Mouse (Mus musculus) thymus, adult 2 months (tissue): ENCODE data around the gene Ankrd54. TPM values are rescaled to one million over a fixed set of nuclear protein-coding genes. Genes with fewer than 3 reads are reported as not detected.

ENCODE experiments used
- DNase-seq: peaks from one replicate; pipeline ENCODE4 v3.0.0; 2021
- H3K27ac ChIP-seq: fragments of 200-500 bp; 2 replicates; pipeline ENCODE4 v1.5.1; 2012; ENCODE audit warnings: low read length, control low read depth; ENCODE audit not compliant: control insufficient read depth, insufficient read depth
- H3K27me3 ChIP-seq: fragments of 200-500 bp; 2 replicates; pipeline ENCODE4 v1.6.1; 2012; ENCODE audit warnings: mild to moderate bottlenecking, low read length, moderate library complexity, mixed read lengths; ENCODE audit not compliant: control insufficient read depth, insufficient read depth
- H3K36me3 ChIP-seq: fragments of 200-500 bp; 2 replicates; pipeline ENCODE4 v1.6.1; 2012; ENCODE audit warnings: mild to moderate bottlenecking, low read length, moderate library complexity; ENCODE audit not compliant: control insufficient read depth, insufficient read depth
- H3K4me1 ChIP-seq: fragments of 200-500 bp; replicated peaks from 2 replicates; pipeline ENCODE4 v1.6.1; 2012; ENCODE audit warnings: low read length; ENCODE audit not compliant: control insufficient read depth, insufficient read depth
- H3K4me3 ChIP-seq: fragments of 200-500 bp; 2 replicates; pipeline ENCODE4 v1.5.1; 2012; ENCODE audit warnings: mild to moderate bottlenecking, low read length, control low read depth, moderate library complexity; ENCODE audit not compliant: control insufficient read depth, insufficient read depth
- CTCF ChIP-seq: fragments of 200-500 bp; IDR thresholded peaks from 2 replicates; pipeline ENCODE4 v1.5.1; 2012; ENCODE audit warnings: mild to moderate bottlenecking, control low read depth, low read length, moderate library complexity, borderline replicate concordance; ENCODE audit not compliant: control insufficient read depth, poor library complexity, insufficient read depth; ENCODE audit errors: extremely low read depth
- POLR2A ChIP-seq: fragments of 200-500 bp; IDR thresholded peaks from 2 replicates; pipeline ENCODE4 v1.6.1; 2012; ENCODE audit warnings: mild to moderate bottlenecking, low read length, control low read depth, moderate library complexity; ENCODE audit not compliant: control insufficient read depth, poor library complexity, insufficient read depth; ENCODE audit errors: extremely low read depth
- WGBS: fragments of 180-500 bp; shearing (Covaris S2); methylation state at CpG from one replicate; pipeline ENCODE4 v1.1.7; 2018; 5-methylcytosine and 5-hydroxymethylcytosine counted together
- polyA plus RNA-seq: library from polyadenylated mRNA; depleted of rRNA; stranded (reverse); fragments of >200 nt; gene quantifications from 2 replicates; pipeline ENCODE4 v1.2.3, GENCODE M21; 2012

The Ankrd54 gene
- polyA plus RNA-seq, 1 experiment, result 171 TPM

DNA sequence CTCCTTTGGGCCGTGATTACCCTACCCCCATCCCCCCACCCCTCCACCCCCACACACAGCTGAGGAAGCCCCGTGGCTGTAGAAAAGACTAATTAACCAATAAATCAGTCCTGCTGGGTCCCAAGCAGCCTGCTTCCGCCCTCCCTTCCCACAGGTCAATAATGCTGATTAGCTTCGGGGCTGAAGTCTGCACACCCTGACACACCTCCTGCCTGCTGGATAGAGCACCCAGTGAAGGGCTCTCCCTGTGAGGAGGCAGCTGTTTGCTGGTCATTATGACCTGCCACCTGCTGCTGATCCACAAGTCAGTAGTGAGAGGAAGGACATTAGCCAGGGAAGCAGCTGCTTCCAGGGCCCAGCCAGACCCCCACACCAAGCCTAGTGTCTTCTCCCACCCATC, 17.9 kb downstream of the Ankrd54 start:
- Histone ChIP-seq H3K27me3 (peaks cover 12% of the 10 kb centered on the region), H3K4me3 (no peak overlapping the region), H3K4me1 (peaks cover 15% of the 10 kb centered on the region), H3K36me3 (no peaks in the 10 kb centered on the region), H3K27ac (no peak overlapping the region)
- TF ChIP-seq CTCF (no peak), POLR2A (no peak)
- no peak for DNase-seq
- 66% methylated on average over 4 of the region's 4 CpGs for WGBS

DNA sequence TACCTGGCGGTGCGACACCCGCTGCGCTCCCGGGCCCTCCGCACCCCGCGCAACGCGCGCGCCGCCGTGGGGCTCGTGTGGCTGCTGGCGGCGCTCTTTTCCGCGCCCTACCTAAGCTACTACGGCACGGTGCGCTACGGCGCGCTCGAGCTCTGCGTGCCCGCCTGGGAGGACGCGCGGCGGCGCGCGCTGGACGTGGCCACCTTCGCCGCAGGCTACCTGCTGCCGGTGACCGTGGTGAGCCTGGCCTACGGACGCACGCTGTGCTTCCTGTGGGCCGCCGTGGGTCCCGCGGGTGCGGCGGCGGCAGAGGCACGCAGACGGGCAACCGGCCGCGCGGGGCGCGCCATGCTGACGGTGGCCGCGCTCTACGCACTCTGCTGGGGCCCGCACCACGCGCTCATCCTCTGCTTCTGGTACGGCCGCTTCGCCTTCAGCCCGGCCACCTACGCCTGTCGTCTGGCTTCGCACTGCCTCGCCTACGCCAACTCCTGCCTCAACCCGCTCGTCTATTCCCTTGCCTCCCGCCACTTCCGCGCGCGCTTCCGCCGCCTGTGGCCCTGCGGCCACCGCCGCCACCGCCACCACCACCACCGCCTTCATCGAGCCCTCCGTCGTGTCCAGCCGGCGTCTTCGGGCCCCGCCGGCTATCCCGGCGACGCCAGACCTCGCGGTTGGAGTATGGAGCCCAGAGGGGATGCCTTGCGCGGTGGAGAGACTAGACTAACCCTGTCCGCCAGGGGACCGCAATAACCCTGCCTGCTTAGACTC, 19.8 kb downstream of the Ankrd54 start:
- peak overlapping the region; percentile 31 for H3K4me3 ChIP-seq
- DNase-seq, result no peak
- TF ChIP-seq CTCF (no peak), POLR2A (no peak)
- no peak overlapping the region for H3K27ac ChIP-seq
- H3K27me3 ChIP-seq, result peaks cover 12% of the 10 kb centered on the region
- no peaks in the 10 kb centered on the region for H3K36me3 ChIP-seq
- H3K4me1 ChIP-seq, result peaks cover 18% of the 10 kb centered on the region
- 2% methylated on average over 105 of the region's 105 CpGs for WGBS

DNA sequence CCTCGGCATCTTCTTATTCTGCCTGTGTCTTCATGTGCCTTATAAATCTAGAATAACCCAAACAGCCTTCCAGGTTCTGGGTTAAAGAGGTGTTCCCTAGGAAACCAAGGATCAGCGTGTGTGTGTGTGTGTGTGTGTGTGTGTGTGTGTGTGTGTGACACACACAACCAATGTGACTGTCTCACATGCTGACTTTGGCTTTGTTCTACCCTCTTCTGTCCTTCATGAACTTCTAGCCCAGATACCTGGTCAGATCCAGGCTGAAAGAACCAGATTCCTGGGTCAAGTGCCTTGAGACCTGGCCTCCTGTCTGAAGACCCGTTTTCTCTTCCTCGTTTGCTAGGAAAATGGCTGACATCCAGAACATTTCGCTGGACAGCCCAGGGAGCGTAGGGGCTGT, 21.1 kb downstream of the Ankrd54 start, which contains the start of gene Galr3:
Gene Galr3, plus strand, starts transcription at position 301 of the 400 bp plus-strand sequence.
- Histone ChIP-seq H3K4me3 (peak within 1 kb of the TSS; percentile 31), H3K36me3 (no peaks in the 10 kb centered on the region), H3K27me3 (peaks cover 12% of the 10 kb centered on the region), H3K4me1 (peaks cover 19% of the 10 kb centered on the region), H3K27ac (no peak within 1 kb of the TSS)
- no peak for DNase-seq
- TF ChIP-seq CTCF (no peak), POLR2A (no peak)
- WGBS, result 65% methylated on average over 6 of the region's 6 CpGs

DNA sequence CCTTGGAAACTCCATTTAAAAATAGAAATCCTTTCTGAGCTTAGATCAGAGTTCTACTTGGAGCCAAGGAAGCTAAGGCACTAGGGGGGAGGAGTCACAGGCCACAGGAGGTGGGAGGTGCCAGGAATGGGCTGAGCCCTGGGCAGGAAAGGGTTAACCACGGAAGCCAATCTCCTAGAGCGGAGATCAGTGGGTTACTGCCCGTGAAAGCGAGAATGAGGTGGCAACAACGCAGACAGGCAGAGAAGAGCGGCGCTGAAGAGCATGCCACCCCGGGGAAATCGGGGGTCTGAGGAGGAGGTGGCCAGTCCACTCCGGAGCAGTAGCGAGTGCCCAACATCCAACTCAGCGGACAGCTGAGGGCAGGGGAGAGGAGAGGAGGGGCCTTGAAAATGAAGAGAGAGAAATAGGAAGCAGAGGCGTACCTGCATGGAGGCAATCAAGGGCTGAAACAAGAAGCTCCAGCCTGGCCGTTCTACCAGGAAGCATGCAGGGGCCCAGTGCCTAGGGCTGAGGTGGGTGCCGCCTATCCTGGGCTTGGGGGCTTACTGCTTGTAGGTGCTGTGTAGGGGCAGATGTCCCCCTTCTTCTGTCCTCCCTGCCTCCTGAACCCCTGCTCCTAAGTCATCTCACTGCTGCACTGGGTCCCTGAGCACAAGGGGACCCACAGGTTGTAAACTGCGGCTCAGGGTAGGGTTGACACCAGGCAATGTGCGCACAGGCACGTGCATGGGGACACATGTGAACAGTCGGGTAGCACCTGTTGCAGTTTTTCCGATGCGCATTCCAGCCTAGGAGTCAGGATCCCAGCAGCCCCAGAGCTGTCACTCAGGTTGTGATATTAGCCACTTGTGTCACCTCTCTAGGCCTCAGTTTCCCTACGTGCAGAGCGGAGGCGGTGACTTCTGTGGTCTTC, 21.9 kb downstream of the Ankrd54 start:
- H3K27ac ChIP-seq, result no peak overlapping the region
- H3K4me3 ChIP-seq, result peak overlapping the region; percentile 5; the same call in 1 of the 2 replicates
- TF ChIP-seq CTCF (no peak), POLR2A (no peak)
- peaks cover 19% of the 10 kb centered on the region for H3K4me1 ChIP-seq
- 7% methylated on average over 24 of the region's 24 CpGs for WGBS
- DNase-seq, result no peak
- H3K36me3 ChIP-seq, result no peaks in the 10 kb centered on the region
- peaks cover 12% of the 10 kb centered on the region for H3K27me3 ChIP-seq

DNA sequence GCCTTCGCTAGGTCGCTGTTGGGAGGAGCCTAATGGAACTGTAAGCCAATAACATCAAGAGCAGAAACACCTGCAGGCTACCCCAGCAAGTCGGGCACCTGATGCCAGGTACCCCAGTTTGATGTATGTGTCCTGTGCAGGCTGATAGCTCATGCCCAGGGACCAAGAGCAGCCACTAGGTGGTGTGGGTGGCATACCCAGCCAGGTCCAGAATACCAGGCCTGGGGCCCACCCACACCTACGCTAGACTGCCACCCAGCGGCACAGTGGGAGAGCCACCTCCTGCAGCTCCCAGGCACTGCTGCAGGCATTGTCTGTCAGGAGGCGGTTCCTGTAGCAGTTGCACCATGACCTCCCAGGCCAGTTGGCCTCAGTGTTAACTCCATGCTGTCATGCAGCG, 23.8 kb downstream of the Ankrd54 start:
- 0 out of 2 replicates have a peak, but pooled peaks have one; percentile 12 for TF ChIP-seq POLR2A
- peak; percentile 99 for TF ChIP-seq CTCF
- peaks cover 19% of the 10 kb centered on the region for H3K4me1 ChIP-seq
- DNase-seq, result peak; percentile 90
- H3K27me3 ChIP-seq, result peaks cover 12% of the 10 kb centered on the region
- WGBS, result 8% methylated on average over 7 of the region's 7 CpGs
- no peaks in the 10 kb centered on the region for H3K36me3 ChIP-seq
- no peak overlapping the region for H3K27ac ChIP-seq
- H3K4me3 ChIP-seq, result no peak overlapping the region

DNA sequence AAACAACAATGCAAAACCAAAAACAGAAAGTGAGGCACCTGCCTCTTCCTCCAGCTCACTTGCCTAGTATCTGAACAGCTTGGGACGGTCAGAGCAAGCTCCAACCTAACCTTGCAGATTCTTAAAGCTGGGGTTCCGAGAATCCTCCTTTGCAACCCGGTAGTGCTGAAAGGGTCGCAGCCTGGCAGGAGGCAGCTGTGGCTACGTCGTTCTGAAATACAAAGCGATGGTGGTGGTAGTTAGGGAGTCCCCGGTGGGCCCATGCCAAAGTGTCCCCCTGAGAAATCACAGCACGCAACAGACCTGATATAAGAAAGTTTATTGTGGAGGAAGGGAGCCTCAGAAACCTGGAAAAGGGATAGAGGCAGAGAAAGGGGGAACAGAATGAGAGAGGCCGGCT, 24.4 kb downstream of the Ankrd54 start:
- Histone ChIP-seq H3K27ac (no peak overlapping the region), H3K4me1 (peaks cover 19% of the 10 kb centered on the region), H3K36me3 (no peaks in the 10 kb centered on the region), H3K27me3 (peaks cover 12% of the 10 kb centered on the region), H3K4me3 (no peak overlapping the region)
- 79% methylated on average over 10 of the region's 10 CpGs for WGBS
- no peak for DNase-seq
- TF ChIP-seq CTCF (no peak), POLR2A (no peak)
